Mouse (Mus musculus) heart, embryonic 10.5 days (tissue): ENCODE measurements around the gene Ppil2. TPM values are rescaled to one million over a fixed set of nuclear protein-coding genes. Genes with fewer than 3 reads are reported as not detected.

Source experiments
- DNase-seq: peaks from one replicate; pipeline ENCODE4 v3.0.0-alpha.2; 2017; ENCODE audit warnings: low spot score
- H3K27ac ChIP-seq: fragments of 300-500 bp; sonication (generic); 2 replicates; pipeline ENCODE4 v1.5.1; 2016; ENCODE audit warnings: mild to moderate bottlenecking
- H3K27me3 ChIP-seq: fragments of 300-500 bp; sonication (generic); 2 replicates; pipeline ENCODE4 v1.6.1; 2016; ENCODE audit warnings: mild to moderate bottlenecking; ENCODE audit not compliant: poor library complexity, insufficient read depth, severe bottlenecking
- H3K36me3 ChIP-seq: fragments of 300-500 bp; sonication (generic); 2 replicates; pipeline ENCODE4 v1.6.1; 2016; ENCODE audit warnings: mild to moderate bottlenecking, moderate library complexity
- H3K4me1 ChIP-seq: fragments of 300-500 bp; sonication (generic); 2 replicates; pipeline ENCODE4 v1.6.1; 2016; ENCODE audit warnings: mild to moderate bottlenecking
- H3K4me3 ChIP-seq: fragments of 300-500 bp; sonication (generic); 2 replicates; pipeline ENCODE4 v1.5.1; 2016; ENCODE audit warnings: mild to moderate bottlenecking, moderate library complexity
- H3K9me3 ChIP-seq: fragments of 300-500 bp; sonication (generic); 2 replicates; pipeline ENCODE4 v1.6.1; 2016; ENCODE audit warnings: mild to moderate bottlenecking, moderate library complexity
- WGBS: fragments of 180-500 bp; shearing (Covaris S2); methylation state at CpG from one replicate; pipeline ENCODE4 v1.1.7; 2016; 5-methylcytosine and 5-hydroxymethylcytosine counted together
- microRNA counts: library from miRNA; unstranded; fragments of <30 nt; microRNA quantifications from one replicate; lab custom pipeline; 2017
- microRNA-seq: library from miRNA; unstranded; fragments of <30 nt; microRNA quantifications from one replicate; pipeline ENCODE4, GENCODE M21; 2017
- polyA plus RNA-seq: library from polyadenylated mRNA; unstranded; fragments of >200 nt; fragmentation: Nextera tagmentation; extraction: Ambion mirVana; gene quantifications from 2 replicates; pipeline ENCODE4 v1.2.1, GENCODE M21; 2016

Ppil2 gene
- polyA plus RNA-seq, 1 experiment from 2014 or later, result 125 TPM

DNA sequence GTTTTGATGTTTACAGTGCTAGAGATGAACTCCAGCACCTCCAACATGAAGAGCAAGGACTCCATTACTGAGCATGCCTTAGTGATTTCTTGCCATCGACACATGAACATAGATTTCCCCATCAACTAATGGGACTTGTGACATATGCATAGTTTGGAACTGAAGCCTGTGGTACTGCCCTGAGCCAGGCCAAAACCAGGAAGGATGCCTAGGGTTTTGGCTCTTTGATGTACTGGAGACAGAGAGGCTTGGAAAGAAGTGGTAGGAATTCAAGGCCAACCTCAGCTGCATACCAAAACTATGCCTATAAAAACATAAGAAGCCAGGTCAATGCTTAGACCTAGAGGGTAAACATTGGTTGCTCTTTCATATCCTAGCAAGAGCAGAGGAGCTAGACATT lies 61.2 kb downstream of the Ppil2 start:
- WGBS, result 93% methylated on average over 1 of the region's 1 CpGs
- Histone ChIP-seq H3K4me3 (no peak overlapping the region), H3K27ac (no peak overlapping the region), H3K4me1 (peaks cover 10% of the 10 kb centered on the region), H3K36me3 (peaks cover 41% of the 10 kb centered on the region), H3K9me3 (no peaks in the 10 kb centered on the region), H3K27me3 (no peaks in the 10 kb centered on the region)
- no peak for DNase-seq

DNA sequence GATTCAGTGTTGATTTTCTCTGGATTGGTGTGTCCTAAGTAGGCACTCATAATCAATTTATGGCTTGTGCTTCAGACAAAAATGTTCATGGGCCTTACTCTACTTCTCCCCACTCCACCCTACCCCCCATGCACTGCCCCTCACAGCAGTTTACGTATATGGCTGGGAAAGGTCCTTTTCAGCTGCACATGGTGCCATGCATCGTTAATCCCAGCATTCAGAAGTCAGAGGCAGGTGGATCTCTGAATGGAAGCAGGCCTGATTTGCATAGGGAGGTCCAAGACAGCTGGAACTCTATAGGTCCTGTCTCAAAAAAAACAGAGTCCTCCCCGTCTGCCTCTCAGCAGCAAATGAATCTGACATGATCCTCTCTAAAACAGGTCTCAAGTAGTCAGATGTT lies 65.8 kb downstream of the Ppil2 start:
- DNase-seq, result no peak
- no peaks in the 10 kb centered on the region for H3K9me3 ChIP-seq
- H3K36me3 ChIP-seq, result peaks cover 87% of the 10 kb centered on the region
- no peak overlapping the region for H3K4me3 ChIP-seq
- 84% methylated on average over 3 of the region's 3 CpGs for WGBS
- H3K27me3 ChIP-seq, result no peaks in the 10 kb centered on the region
- H3K27ac ChIP-seq, result no peak overlapping the region
- no peaks in the 10 kb centered on the region for H3K4me1 ChIP-seq

DNA sequence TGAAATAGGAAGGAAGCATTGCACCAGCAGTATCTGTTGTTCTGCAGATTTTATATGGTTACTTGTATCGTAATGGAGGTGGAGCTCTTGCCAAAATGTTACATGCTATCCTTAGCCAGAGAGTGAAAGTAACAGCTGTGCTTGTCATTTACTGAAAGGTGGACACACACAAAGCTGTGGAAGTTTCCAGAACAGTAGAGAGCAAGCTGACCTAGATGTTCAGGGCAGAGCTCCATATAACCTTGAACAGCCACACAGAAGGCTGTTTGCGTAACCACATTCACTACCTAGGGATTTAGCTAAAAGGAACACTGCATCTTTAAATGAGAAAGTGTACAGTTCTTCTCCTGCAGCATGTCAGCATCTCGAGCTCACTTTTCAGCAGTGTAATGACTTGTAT lies 66.7 kb downstream of the Ppil2 start:
- Histone ChIP-seq H3K27me3 (no peaks in the 10 kb centered on the region), H3K36me3 (peaks cover 92% of the 10 kb centered on the region), H3K4me1 (no peaks in the 10 kb centered on the region), H3K27ac (no peak overlapping the region), H3K9me3 (no peaks in the 10 kb centered on the region), H3K4me3 (no peak overlapping the region)
- no peak for DNase-seq
- WGBS, result 88% methylated on average over 3 of the region's 3 CpGs

DNA sequence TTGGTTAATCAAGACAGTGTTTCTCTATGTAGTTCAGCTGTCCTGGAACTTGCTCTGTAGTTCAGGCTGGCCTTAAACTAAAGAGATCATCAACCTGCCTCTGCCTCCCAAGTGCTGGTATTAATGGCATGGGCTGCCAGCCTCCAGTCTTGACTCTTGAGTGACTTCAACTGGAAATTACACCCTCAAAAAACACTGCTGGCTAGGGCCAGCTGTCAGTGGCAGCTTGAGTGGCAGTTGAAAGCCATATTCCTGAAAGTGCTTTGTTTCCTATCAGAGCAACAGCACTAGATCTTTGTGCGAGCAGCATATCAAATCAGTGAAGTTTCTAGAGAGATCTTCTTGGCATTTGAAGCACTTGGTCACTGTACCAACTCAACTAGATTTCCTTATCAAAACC lies 69.6 kb downstream of the Ppil2 start:
- Histone ChIP-seq H3K4me1 (no peaks in the 10 kb centered on the region), H3K9me3 (no peaks in the 10 kb centered on the region), H3K36me3 (peaks cover 97% of the 10 kb centered on the region), H3K27me3 (no peaks in the 10 kb centered on the region), H3K27ac (no peak overlapping the region), H3K4me3 (no peak overlapping the region)
- WGBS, result 78% methylated on average over 1 of the region's 1 CpGs
- peak; percentile 9 for DNase-seq

DNA sequence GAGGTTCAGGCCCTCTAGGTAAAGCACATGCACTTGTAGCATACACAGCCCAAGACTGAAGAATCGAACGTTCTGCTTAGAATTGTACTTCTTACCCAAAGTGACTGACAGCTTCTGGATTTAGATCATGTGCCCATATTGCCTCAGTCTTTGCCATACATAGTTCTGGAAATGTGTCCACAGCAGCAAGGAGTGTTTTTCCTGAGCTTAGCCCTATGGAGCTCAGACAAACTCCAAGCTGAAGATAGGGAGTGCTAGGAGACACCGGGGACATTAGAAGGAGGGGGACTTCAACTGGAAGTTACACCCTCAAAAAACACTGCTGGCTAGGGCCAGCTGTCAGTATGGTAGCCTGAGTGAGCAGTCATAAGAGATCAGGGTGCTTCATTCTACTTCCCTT lies 70.3 kb downstream of the Ppil2 start:
- Histone ChIP-seq H3K4me1 (no peaks in the 10 kb centered on the region), H3K4me3 (no peak overlapping the region), H3K9me3 (no peaks in the 10 kb centered on the region), H3K27ac (no peak overlapping the region), H3K36me3 (peaks cover 98% of the 10 kb centered on the region), H3K27me3 (no peaks in the 10 kb centered on the region)
- DNase-seq, result peak; percentile 56
- 94% methylated on average over 3 of the region's 3 CpGs for WGBS

MicroRNAs encoded within 50 kb of the gene (microRNA counts, 519-probe panel; counts per million panel counts)
- microRNA mmu-miR-130b (lab: Ali Mortazavi, UCI) (6,877 counts per million, percentile 74 among the panel's probes with 10 or more counts), microRNA mmu-miR-301b (lab: Ali Mortazavi, UCI) (3,956 counts per million, percentile 21 among the panel's probes with 10 or more counts)

Small RNA genes within 50 kb of the gene (microRNA-seq; reads per million reads assigned to microRNA genes)
- gene Mir130b (5,171 reads per million, percentile 90 among the genes with 10 or more reads in this experiment), gene Mir301b (113 reads per million, percentile 52 among the genes with 10 or more reads in this experiment)

Other genes starting within 250 kb of the Ppil2 start
- gene Igll1, start 247.3 kb downstream of the Ppil2 start, polyA plus RNA-seq, result not detected in 2 replicates
- gene Top3b, start 240.5 kb downstream of the Ppil2 start, polyA plus RNA-seq, result 53.4 and 55.6 TPM in 2 replicates
- gene Vpreb1, start 240.4 kb downstream of the Ppil2 start, polyA plus RNA-seq, result 1.6 and 1.8 TPM in 2 replicates
- gene Ppm1f, start 214.8 kb downstream of the Ppil2 start, polyA plus RNA-seq, result 29.2 and 41.0 TPM in 2 replicates
- gene Mapk1, start 127.9 kb downstream of the Ppil2 start, polyA plus RNA-seq, result 127 and 153 TPM in 2 replicates
- gene Ypel1, start 41.6 kb downstream of the Ppil2 start, polyA plus RNA-seq, result 16.6 and 27.6 TPM in 2 replicates
- 56.0 and 84.9 TPM in 2 replicates for gene 2610318N02Rik, start 13.9 kb upstream of the Ppil2 start, polyA plus RNA-seq
- 115 and 145 TPM in 2 replicates for gene Sdf2l1, start 21.1 kb upstream of the Ppil2 start, polyA plus RNA-seq
- gene Ydjc, start 33.4 kb upstream of the Ppil2 start, polyA plus RNA-seq, result 5.6 and 9.8 TPM in 2 replicates
- 0.36 and 0.55 TPM in 2 replicates for gene Ccdc116, start 36.0 kb upstream of the Ppil2 start, polyA plus RNA-seq
- 341 and 377 TPM in 2 replicates for gene Ube2l3, start 91.4 kb upstream of the Ppil2 start, polyA plus RNA-seq
- 0.28 and 0.49 TPM in 2 replicates for gene Rimbp3, start 97.3 kb upstream of the Ppil2 start, polyA plus RNA-seq
- gene Hic2, start 122.3 kb upstream of the Ppil2 start, polyA plus RNA-seq, result 8.6 and 10.6 TPM in 2 replicates
- 7.3 and 7.7 TPM in 2 replicates for gene Tmem191c, start 164.8 kb upstream of the Ppil2 start, polyA plus RNA-seq
- 1.3 and 20.4 TPM in 2 replicates for gene Serpind1, start 220.1 kb upstream of the Ppil2 start, polyA plus RNA-seq